ENCODE assay signal across 7 mouse cellular contexts in the genomic region with DNA sequence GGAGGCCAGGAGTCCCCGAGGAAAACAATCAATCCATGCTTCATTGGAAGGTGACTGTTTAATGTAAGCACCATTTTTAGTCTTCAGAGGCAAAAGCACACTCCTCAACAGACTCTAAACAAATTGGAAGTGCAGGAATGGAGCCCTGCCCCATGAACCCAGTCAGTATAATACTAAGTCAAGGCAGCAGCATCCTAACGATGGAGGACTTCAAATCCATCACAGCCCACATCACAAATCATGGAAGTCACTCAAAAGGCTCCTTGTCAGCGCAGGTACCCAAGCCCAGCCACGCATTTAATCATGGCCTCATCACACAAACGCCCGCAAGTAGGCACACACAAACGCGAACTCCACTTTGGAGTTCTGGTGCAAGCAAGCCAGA. TPM values are rescaled to one million over a fixed set of nuclear protein-coding genes. Genes with fewer than 3 reads are reported as not detected.
DNase-seq lines count a peak whose midpoint lies in the region; ATAC-seq and TF ChIP-seq lines count a peak whose summit lies in the region.

No protein-coding gene starts in this region.

- H3K9me3 ChIP-seq in lung, embryonic 15.5 days, result no peaks in the 10 kb centered on the region
- peaks cover 19% of the 10 kb centered on the region; the same call in 1 of the 2 replicates for H3K9me3 ChIP-seq in forebrain, embryonic 12.5 days
- H3K9me3 ChIP-seq in limb, embryonic 10.5 days (replicated peaks), result 0 out of 2 replicates have a peak, but pooled peaks cover 5% of the 10 kb centered on the region

- no peaks in the 10 kb centered on the region for H3K27me3 ChIP-seq in lung, embryonic 15.5 days
- no peaks in the 10 kb centered on the region for H3K27me3 ChIP-seq in forebrain, embryonic 12.5 days
- no peaks in the 10 kb centered on the region for H3K27me3 ChIP-seq in limb, embryonic 10.5 days (ENCODE audit: low read depth, poor library complexity, severe bottlenecking)

- no peak for DNase-seq in lung, postnatal 36 days
- no peak for DNase-seq in limb, embryonic 10.5 days (ENCODE audit: low spot score)
- no peak for DNase-seq in adrenal gland, postnatal 4 days (ENCODE audit: low spot score in 2 of 2)
- no peak for DNase-seq in embryo, embryonic 10.5 days (ENCODE audit: low spot score)

- peak overlapping the region; percentile 72 for H3K4me2 ChIP-seq in lung, embryonic 15.5 days
- peak overlapping the region; percentile 63 for H3K4me2 ChIP-seq in forebrain, embryonic 12.5 days

- no peak for TF ChIP-seq CTCF in olfactory bulb, adult 2 months (IDR thresholded peaks at IDR 0.05; ENCODE audit: insufficient read depth, low read depth, low read length)

- 0 out of 2 replicates have a peak overlapping the region, but pooled peaks have one; percentile 87 for H3K27ac ChIP-seq in lung, embryonic 15.5 days
- H3K27ac ChIP-seq in forebrain, embryonic 12.5 days, result peak overlapping the region; percentile 91
- peak overlapping the region; percentile 89 for H3K27ac ChIP-seq in limb, embryonic 10.5 days
- no peak overlapping the region for H3K27ac ChIP-seq in olfactory bulb, adult 2 months (ENCODE audit: insufficient read depth, low read depth, low read length)

- H3K4me3 ChIP-seq in lung, embryonic 15.5 days, result peak overlapping the region; percentile 60
- peak overlapping the region; percentile 57 for H3K4me3 ChIP-seq in forebrain, embryonic 12.5 days (replicated peaks)
- H3K4me3 ChIP-seq in limb, embryonic 10.5 days, result peak overlapping the region; percentile 64
- peak overlapping the region; percentile 72 for H3K4me3 ChIP-seq in olfactory bulb, adult 2 months (ENCODE audit: insufficient read depth, low read depth, low read length)

- peak; percentile 25; the same call in 1 of the 2 replicates for ATAC-seq in lung, embryonic 15.5 days (ENCODE audit: borderline replicate concordance, extremely low read depth, low FRiP score, low TSS enrichment)
- no peak for ATAC-seq in forebrain, embryonic 12.5 days (ENCODE audit: low FRiP score)

- H3K36me3 ChIP-seq in lung, embryonic 15.5 days, result peaks cover 13% of the 10 kb centered on the region; the same call in 1 of the 2 replicates
- peaks cover 20% of the 10 kb centered on the region; the same call in 1 of the 2 replicates for H3K36me3 ChIP-seq in forebrain, embryonic 12.5 days (replicated peaks)
- peaks cover 57% of the 10 kb centered on the region for H3K36me3 ChIP-seq in limb, embryonic 10.5 days

- WGBS in lung, embryonic 15.5 days, result 11% methylated on average over 8 of the region's 8 CpGs
- WGBS in forebrain, embryonic 12.5 days, result 16% methylated on average over 8 of the region's 8 CpGs
- 19% methylated on average over 8 of the region's 8 CpGs for WGBS in limb, embryonic 10.5 days
- WGBS in olfactory bulb, adult 2 months, result 14% methylated on average over 8 of the region's 8 CpGs

- H3K4me1 ChIP-seq in lung, embryonic 15.5 days, result no peaks in the 10 kb centered on the region
- peaks cover 4% of the 10 kb centered on the region; the same call in 1 of the 2 replicates for H3K4me1 ChIP-seq in forebrain, embryonic 12.5 days
- no peaks in the 10 kb centered on the region; the same call in 1 of the 2 replicates for H3K4me1 ChIP-seq in limb, embryonic 10.5 days
- peaks cover 2% of the 10 kb centered on the region; the same call in 1 of the 2 replicates for H3K4me1 ChIP-seq in olfactory bulb, adult 2 months (ENCODE audit: control insufficient read depth, insufficient read depth, low read length)

- no peak for TF ChIP-seq POLR2A in olfactory bulb, adult 2 months (IDR thresholded peaks at IDR 0.05; ENCODE audit: insufficient read depth, low read depth, low read length)

- H3K9ac ChIP-seq in lung, embryonic 15.5 days, result peak overlapping the region; percentile 59
- H3K9ac ChIP-seq in forebrain, embryonic 12.5 days, result peak overlapping the region; percentile 59; the same call in 1 of the 2 replicates

RNA-seq across cellular contexts. Expression of a gene that starts 21.4 kb away (rescaled TPM):
- polyA plus RNA-seq in lung, embryonic 15.5 days (2015; fragmentation: Nextera tagmentation; extraction: Ambion mirVana), result 12.5 and 13.5 TPM in 2 replicates
- 16.1 and 21.2 TPM in 2 replicates for polyA plus RNA-seq in forebrain, embryonic 12.5 days (2016; fragmentation: Nextera tagmentation; extraction: Ambion mirVana)
- 7.9 and 10.3 TPM in 2 replicates for polyA plus RNA-seq in limb, embryonic 10.5 days (2016; fragmentation: Nextera tagmentation; extraction: Ambion mirVana)
- not detected in 2 replicates for polyA plus RNA-seq in olfactory bulb, adult 2 months (2012; ENCODE audit: insufficient read depth, insufficient read length, low replicate concordance, missing spikeins)
- 10 to 100 TPM in 1 of 2 experiments, 1 to 10 TPM in 1; 8.0 to 10.2 TPM for total RNA-seq in adrenal gland, postnatal 4 days (2021)

RNA-seq across cellular contexts. Expression of a gene that starts 26.4 kb away (rescaled TPM):
- 16.6 and 18.4 TPM in 2 replicates for polyA plus RNA-seq in lung, embryonic 15.5 days (2015; fragmentation: Nextera tagmentation; extraction: Ambion mirVana)
- 23.6 and 25.8 TPM in 2 replicates for polyA plus RNA-seq in forebrain, embryonic 12.5 days (2016; fragmentation: Nextera tagmentation; extraction: Ambion mirVana)
- polyA plus RNA-seq in limb, embryonic 10.5 days (2016; fragmentation: Nextera tagmentation; extraction: Ambion mirVana), result 14.8 and 19.6 TPM in 2 replicates
- polyA plus RNA-seq in olfactory bulb, adult 2 months (2012; ENCODE audit: insufficient read depth, insufficient read length, low replicate concordance, missing spikeins), result not detected in 2 replicates
- total RNA-seq in adrenal gland, postnatal 4 days (2021), result 10 to 100 TPM; 77.4 to 83.3 TPM

RNA-seq across cellular contexts. Expression of a gene that starts 40.8 kb away (rescaled TPM):
- polyA plus RNA-seq in lung, embryonic 15.5 days (2015; fragmentation: Nextera tagmentation; extraction: Ambion mirVana), result 17.7 and 18.9 TPM in 2 replicates
- 3.0 and 3.7 TPM in 2 replicates for polyA plus RNA-seq in forebrain, embryonic 12.5 days (2016; fragmentation: Nextera tagmentation; extraction: Ambion mirVana)
- 1.4 and 1.8 TPM in 2 replicates for polyA plus RNA-seq in limb, embryonic 10.5 days (2016; fragmentation: Nextera tagmentation; extraction: Ambion mirVana)
- polyA plus RNA-seq in olfactory bulb, adult 2 months (2012; ENCODE audit: insufficient read depth, insufficient read length, low replicate concordance, missing spikeins), result not detected in 2 replicates
- total RNA-seq in adrenal gland, postnatal 4 days (2021), result 100 to 1,000 TPM; 176 to 250 TPM

RNA-seq across cellular contexts. Expression of a gene that starts 48.6 kb away (rescaled TPM):
- polyA plus RNA-seq in lung, embryonic 15.5 days (2015; fragmentation: Nextera tagmentation; extraction: Ambion mirVana), result 107 and 113 TPM in 2 replicates
- 129 TPM in 2 replicates for polyA plus RNA-seq in forebrain, embryonic 12.5 days (2016; fragmentation: Nextera tagmentation; extraction: Ambion mirVana)
- 107 and 129 TPM in 2 replicates for polyA plus RNA-seq in limb, embryonic 10.5 days (2016; fragmentation: Nextera tagmentation; extraction: Ambion mirVana)
- polyA plus RNA-seq in olfactory bulb, adult 2 months (2012; ENCODE audit: insufficient read depth, insufficient read length, low replicate concordance, missing spikeins), result 238 TPM in 1 of 2 replicates, not detected in the other
- 10 to 100 TPM; 50.7 to 52.1 TPM for total RNA-seq in adrenal gland, postnatal 4 days (2021)

RNA-seq across cellular contexts. Expression of a gene that starts 52.8 kb away (rescaled TPM):
- polyA plus RNA-seq in lung, embryonic 15.5 days (2015; fragmentation: Nextera tagmentation; extraction: Ambion mirVana), result 8.1 and 8.3 TPM in 2 replicates
- polyA plus RNA-seq in forebrain, embryonic 12.5 days (2016; fragmentation: Nextera tagmentation; extraction: Ambion mirVana), result 13.5 and 16.2 TPM in 2 replicates
- polyA plus RNA-seq in limb, embryonic 10.5 days (2016; fragmentation: Nextera tagmentation; extraction: Ambion mirVana), result 20.5 and 23.6 TPM in 2 replicates
- not detected in 2 replicates for polyA plus RNA-seq in olfactory bulb, adult 2 months (2012; ENCODE audit: insufficient read depth, insufficient read length, low replicate concordance, missing spikeins)
- total RNA-seq in adrenal gland, postnatal 4 days (2021), result 1 to 10 TPM; 6.1 to 7.0 TPM
